In the genomic region with DNA sequence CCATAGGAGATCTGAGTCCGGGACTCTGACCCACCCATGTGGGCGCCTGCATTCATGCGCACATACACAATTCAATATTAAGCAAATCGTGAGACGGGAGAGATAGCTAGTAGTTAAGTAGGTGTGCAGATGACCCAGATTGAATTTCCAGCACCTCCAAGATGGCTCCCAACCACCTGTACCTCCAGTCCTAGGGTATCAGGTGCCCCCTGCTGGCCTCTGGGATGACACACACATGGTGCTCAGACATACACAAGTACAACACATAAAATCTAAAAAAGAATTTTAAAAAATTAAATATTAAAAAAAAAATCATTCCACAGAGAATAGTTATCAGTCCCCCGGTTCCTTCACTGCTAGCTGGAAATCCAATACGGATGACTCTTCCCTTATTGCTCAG, we compare ENCODE assay signal across 20 mouse cellular contexts.
DNase-seq lines count a peak whose midpoint lies in the region; ATAC-seq lines count a peak whose summit lies in the region.
"Had no signal": no experiment of that assay in that cellular context is flagged by ENCODE, and none has a peak within 500 bp of the region (broad histone marks: within the 10 kb centered on the region; RNA-seq: fewer than 3 reads in every experiment).

No protein-coding gene starts in this region.

- no peak overlapping the region for H3K9ac ChIP-seq in kidney, embryonic 15.5 days
- H3K9ac ChIP-seq in lung, embryonic 15.5 days = no peak overlapping the region
- H3K9ac ChIP-seq: embryonic facial prominence, embryonic 12.5 days; forebrain, embryonic 15.5 days; heart, embryonic 15.5 days; hindbrain, embryonic 13.5 days had no signal

- no peak overlapping the region for H3K4me2 ChIP-seq in kidney, embryonic 15.5 days
- H3K4me2 ChIP-seq in lung, embryonic 15.5 days = no peak overlapping the region
- H3K4me2 ChIP-seq: embryonic facial prominence, embryonic 12.5 days; forebrain, embryonic 15.5 days; heart, embryonic 15.5 days; hindbrain, embryonic 13.5 days had no signal

- H3K9me3 ChIP-seq in kidney, embryonic 15.5 days (replicated peaks) = no peaks in the 10 kb centered on the region
- H3K9me3 ChIP-seq in lung, embryonic 15.5 days = no peaks in the 10 kb centered on the region
- H3K9me3 ChIP-seq: embryonic facial prominence, embryonic 12.5 days; forebrain, embryonic 15.5 days; heart, embryonic 10.5 days; heart, embryonic 15.5 days; hindbrain, embryonic 13.5 days had no signal

- WGBS in kidney, embryonic 15.5 days = 97% methylated on average over 7 of the region's 7 CpGs
- WGBS in lung, embryonic 15.5 days = 95% methylated on average over 7 of the region's 7 CpGs

- no peak for ATAC-seq in kidney, embryonic 15.5 days (replicated peaks; ENCODE audit: low FRiP score)
- ATAC-seq in lung, embryonic 15.5 days (ENCODE audit: borderline replicate concordance, extremely low read depth, low FRiP score, low TSS enrichment) = no peak
- ATAC-seq: forebrain, embryonic 15.5 days; hindbrain, postnatal 0 days had no signal

- no peaks in the 10 kb centered on the region for H3K27me3 ChIP-seq in kidney, embryonic 15.5 days
- no peaks in the 10 kb centered on the region for H3K27me3 ChIP-seq in lung, embryonic 15.5 days
- H3K27me3 ChIP-seq: embryonic facial prominence, embryonic 12.5 days; forebrain, embryonic 15.5 days; heart, embryonic 15.5 days; hindbrain, embryonic 13.5 days had no signal

- H3K36me3 ChIP-seq in kidney, embryonic 15.5 days = no peaks in the 10 kb centered on the region
- no peaks in the 10 kb centered on the region for H3K36me3 ChIP-seq in lung, embryonic 15.5 days
- H3K36me3 ChIP-seq: embryonic facial prominence, embryonic 12.5 days; forebrain, embryonic 15.5 days; heart, embryonic 10.5 days; heart, embryonic 15.5 days; hindbrain, embryonic 13.5 days had no signal

- 0 out of 2 replicates have a peak overlapping the region, but pooled peaks have one; percentile 60 for H3K27ac ChIP-seq in kidney, embryonic 15.5 days
- 0 out of 2 replicates have a peak overlapping the region, but pooled peaks have one; percentile 49 for H3K27ac ChIP-seq in lung, embryonic 15.5 days
- H3K27ac ChIP-seq: embryonic facial prominence, embryonic 12.5 days; forebrain, embryonic 15.5 days; heart, embryonic 10.5 days; hindbrain, embryonic 13.5 days; hindbrain, postnatal 0 days had no signal

- no peak overlapping the region for H3K4me3 ChIP-seq in kidney, embryonic 15.5 days (replicated peaks)
- H3K4me3 ChIP-seq in lung, embryonic 15.5 days = no peak overlapping the region
- H3K4me3 ChIP-seq: embryonic facial prominence, embryonic 12.5 days; forebrain, embryonic 15.5 days; heart, embryonic 10.5 days; heart, embryonic 15.5 days; hindbrain, embryonic 13.5 days had no signal

- H3K4me1 ChIP-seq in kidney, embryonic 15.5 days = peaks cover 11% of the 10 kb centered on the region
- H3K4me1 ChIP-seq in lung, embryonic 15.5 days = peaks cover 26% of the 10 kb centered on the region; the same call in 1 of the 2 replicates
- H3K4me1 ChIP-seq: embryonic facial prominence, embryonic 12.5 days; heart, embryonic 10.5 days had no signal

- no peak for DNase-seq in kidney, adult 11 months
- no peak for DNase-seq in lung, postnatal 14 days
- DNase-seq in ES-CJ7 (ENCODE audit: low read depth, low spot score) = peak; percentile 37
- peak; percentile 53 for DNase-seq in R1 (ENCODE audit: low read depth, low spot score)
- DNase-seq in left cerebral cortex, adult 18-20 months (ENCODE audit: low spot score in 2 of 2) = no peak
- DNase-seq: adrenal gland, adult 8-10 months; adrenal gland, postnatal 36 days; cerebellum, adult 11 months; cerebellum, adult 8-10 months; cerebellum, postnatal 25 days; gastrocnemius, postnatal 10 days; heart, postnatal 14 days had no signal

Comparison
In these comparisons a context has a peak if more than half of its experiments do, and no peak if none do; other contexts are left out.
1. DNase-seq: peak in ES-CJ7 (single experiment) and R1 (single experiment); none in kidney, adult 11 months (single experiment), lung, postnatal 14 days (single experiment) and left cerebral cortex, adult 18-20 months (0 of 2).